Mouse (Mus musculus) left cerebral cortex, postnatal 36 days (tissue): ENCODE measurements around the gene Txndc17. TPM values are rescaled to one million over a fixed set of nuclear protein-coding genes. Genes with fewer than 3 reads are reported as not detected.
"Not testable (repeated sequence)": the region's sequence is repeated elsewhere in the genome, so short reads cannot be mapped to it uniquely, and the experiment has no call there.

Source experiments
- DNase-seq, 2 experiments: peaks; one replicate each; pipeline ENCODE4 v3.0.0; 2021 to 2022; ENCODE audit warnings: low spot score in 2 of 2, mixed read lengths in 1 of 2
- intact Hi-C: fragments of 180-260 bp; cut with DNase I; formaldehyde crosslinking; loops from one replicate; pipeline ENCODE4 v1.15.1; 2025
- total RNA-seq, 2 experiments: library from RNA; stranded (reverse); gene quantifications; 2 replicates each; pipeline ENCODE4 v1.2.3; 2021

The Txndc17 gene
- 10 to 100 TPM; 31.0 to 31.3 TPM for total RNA-seq

GRCm38 (mm10) chr11:72207204-72207833 lies at the start of gene Txndc17, which contains the start of gene 4933427D14Rik:
Gene Txndc17, plus strand, starts transcription at chr11:72207547.
Gene 4933427D14Rik, minus strand, starts transcription at chr11:72207459.
- intact Hi-C loops: loop anchor here (5.0 kb wide), 1 partner anchor 155 kb away; no protein-coding TSS in a partner anchor
- peak; percentile 91 to 92 for DNase-seq

DNA sequence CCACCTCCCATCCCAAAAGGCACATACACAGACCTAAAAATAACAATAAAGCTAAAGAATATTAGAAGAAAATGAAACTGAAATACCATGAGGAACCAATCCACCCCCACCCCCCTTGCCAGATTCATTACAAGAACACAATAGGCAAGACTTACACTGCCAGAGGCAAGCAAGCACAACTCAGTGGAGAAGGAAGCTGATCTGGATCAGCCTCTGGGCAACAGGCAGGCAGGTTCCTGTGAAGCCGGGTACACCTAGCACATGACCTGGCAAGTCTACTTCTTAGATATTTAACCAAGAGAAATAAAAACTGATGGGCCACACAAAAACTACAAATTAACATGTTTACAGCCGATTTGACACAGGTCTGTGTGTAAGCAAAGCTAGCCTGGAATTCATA lies 44.1 kb upstream of the Txndc17 start:
- DNase-seq: no peak
- intact Hi-C loops: no loop called here

- intact Hi-C loops: no loop called here
- DNase-seq: no peak
These were observed 37.5 kb upstream of the Txndc17 start for GRCm38 (mm10) chr11:72169871-72170270.

DNA sequence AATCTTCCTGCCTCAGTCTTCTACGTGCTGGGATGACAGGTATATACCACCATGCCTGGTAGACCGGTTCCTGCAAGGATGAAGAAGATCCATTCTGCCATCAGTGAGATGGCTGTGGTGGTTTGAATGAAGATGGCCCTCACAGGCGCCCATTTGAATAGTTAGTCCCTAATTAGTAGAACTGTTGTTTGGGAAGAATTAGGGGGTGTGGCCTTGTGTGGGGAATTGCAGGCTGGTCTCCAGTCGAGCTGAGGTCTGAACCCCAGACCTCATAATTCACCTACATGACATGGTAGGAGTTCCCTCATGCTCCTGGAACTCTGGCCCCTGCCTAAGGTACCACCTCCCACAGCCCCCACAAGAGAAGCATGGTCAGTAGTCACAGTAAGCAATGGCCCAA lies 35.4 kb upstream of the Txndc17 start:
- DNase-seq, intact Hi-C loops: not testable (repeated sequence)

DNA sequence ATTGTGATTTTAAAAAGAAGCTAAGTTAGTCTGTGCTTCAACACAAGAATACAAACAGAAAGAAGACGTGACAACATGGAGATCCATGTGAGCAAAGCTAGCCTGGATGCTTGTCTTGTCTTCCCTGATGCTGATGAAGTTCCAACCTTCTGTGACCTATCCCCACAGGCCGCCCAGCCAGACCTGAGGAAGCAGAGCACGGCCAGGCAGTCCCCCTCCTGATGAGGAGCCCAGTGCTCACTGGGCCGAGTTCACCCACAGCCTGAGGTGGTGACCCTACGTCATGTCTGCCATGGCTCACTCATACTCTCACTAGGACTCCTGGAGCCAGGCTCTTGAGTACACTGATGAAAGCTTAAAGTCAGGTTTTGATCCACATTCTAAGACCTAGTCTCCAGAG lies 33.8 kb upstream of the Txndc17 start:
- no peak for DNase-seq
- intact Hi-C loops: no loop called here

DNA sequence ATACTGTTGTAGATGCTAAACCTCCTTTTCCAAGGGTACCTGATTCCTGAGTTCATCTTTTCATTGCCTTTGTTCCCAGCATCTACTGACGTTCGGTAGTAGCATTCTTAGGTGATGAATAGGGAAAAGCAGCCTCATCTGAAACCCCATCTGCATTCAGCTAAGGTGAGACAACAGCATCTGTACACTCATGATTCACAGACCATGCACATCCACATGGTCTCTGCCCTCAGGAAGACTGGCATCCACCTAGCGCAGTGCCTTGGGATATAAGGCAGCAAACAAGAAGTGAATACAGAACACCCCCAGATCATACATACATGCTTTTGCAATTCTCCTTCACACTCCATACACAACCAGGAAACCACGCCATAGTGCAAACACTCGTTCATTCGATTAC lies 32.6 kb upstream of the Txndc17 start:
- no peak for DNase-seq
- intact Hi-C loops: no loop called here

GRCm38 (mm10) chr11:72175966-72176365 lies 31.4 kb upstream of the Txndc17 start:
- DNase-seq: no peak
- intact Hi-C loops: no loop called here

DNA sequence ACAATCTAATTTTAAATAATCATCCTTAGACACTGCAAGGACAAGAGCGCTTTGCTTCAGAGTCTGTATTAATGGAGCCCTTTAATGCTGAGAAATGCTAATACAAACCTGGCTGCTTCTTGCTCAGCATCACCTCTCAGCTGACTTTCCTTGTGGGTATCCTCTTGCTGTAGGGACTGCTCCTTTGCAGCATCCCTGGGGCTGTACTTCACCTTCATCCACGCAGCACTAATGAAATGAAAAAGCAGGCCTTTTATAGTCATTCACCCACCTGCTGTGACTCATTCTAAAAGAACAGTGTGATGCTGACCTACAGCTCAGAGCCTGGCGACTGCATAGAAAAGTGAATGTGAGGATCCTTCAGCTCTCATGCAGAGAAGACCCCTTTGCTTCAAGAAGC lies 30.8 kb upstream of the Txndc17 start:
- no peak for DNase-seq
- intact Hi-C loops: no loop called here

DNA sequence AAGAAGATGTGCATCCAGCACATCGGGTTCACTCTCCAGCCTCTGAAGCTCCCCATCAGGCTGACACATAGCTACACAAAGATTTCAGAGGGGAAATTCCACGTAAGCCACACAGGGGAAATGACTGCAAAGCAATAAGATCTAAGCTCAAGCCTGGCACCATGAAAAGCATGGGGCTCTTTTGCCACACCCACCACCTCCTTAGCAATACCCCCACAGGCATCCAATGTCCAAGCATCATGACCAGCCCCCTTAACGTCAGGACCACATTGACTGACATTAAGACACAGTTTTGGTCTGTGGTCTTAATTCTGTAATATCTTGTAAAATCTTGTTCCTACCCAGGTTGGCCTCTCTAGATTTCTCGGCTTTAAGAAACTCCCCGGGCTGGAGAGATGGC lies 26.8 kb upstream of the Txndc17 start:
- intact Hi-C loops: no loop called here
- DNase-seq: no peak

- intact Hi-C loops: no loop called here
- DNase-seq: no peak
These were observed 26.2 kb upstream of the Txndc17 start for GRCm38 (mm10) chr11:72181136-72181535.

DNA sequence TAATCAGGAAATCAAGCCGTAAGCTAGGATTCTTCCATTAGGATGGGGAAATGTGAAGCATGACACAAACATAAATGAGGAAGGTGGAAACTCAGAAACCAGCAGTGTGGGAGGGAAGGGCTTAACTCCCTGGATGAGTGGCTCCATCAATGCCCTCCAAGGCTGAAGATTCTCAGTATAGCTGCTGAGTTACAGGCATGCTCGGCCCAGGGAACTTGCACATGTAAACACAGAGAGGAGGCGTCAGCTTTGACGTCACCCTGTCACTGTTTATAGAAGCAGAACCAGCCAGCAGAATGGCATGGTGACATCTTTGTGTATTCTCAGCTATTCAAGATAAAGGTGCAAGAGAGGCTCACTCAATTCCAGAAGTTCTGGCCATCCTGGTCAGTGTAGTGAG lies 23.1 kb upstream of the Txndc17 start:
- DNase-seq: no peak
- intact Hi-C loops: no loop called here

- DNase-seq: no peak
These were observed 16.5 kb upstream of the Txndc17 start for GRCm38 (mm10) chr11:72190857-72191256.

GRCm38 (mm10) chr11:72194259-72194658 lies 13.1 kb upstream of the Txndc17 start:
- DNase-seq: no peak
- intact Hi-C loops: no loop called here

More at GRCm38 (mm10) chr11:72190857-72191256, 16.5 kb upstream of the Txndc17 start:
- intact Hi-C loops: no loop called here

GRCm38 (mm10) chr11:72196506-72196905 lies 10.8 kb upstream of the Txndc17 start:
- no peak for DNase-seq
- intact Hi-C loops: no loop called here

DNA sequence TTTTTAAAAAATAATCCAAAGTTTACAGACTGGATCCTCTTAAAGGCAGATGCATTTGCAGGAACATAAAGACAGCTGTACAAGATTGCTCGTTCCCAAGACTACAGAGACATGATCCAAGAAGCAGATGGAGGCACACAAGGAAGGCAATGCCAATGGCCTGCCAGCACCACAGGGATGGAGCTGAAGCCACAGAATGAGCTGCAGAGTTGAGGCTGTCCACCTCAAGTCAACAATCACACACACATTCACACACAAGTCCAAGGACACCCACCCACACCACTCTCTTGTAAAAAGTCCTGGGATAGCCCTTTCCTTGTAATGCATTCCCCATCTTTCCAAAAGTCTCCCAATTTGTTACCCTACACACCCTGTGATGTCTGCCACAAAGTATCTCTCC lies 3.9 kb upstream of the Txndc17 start:
- intact Hi-C loops: no loop called here
- DNase-seq: no peak

GRCm38 (mm10) chr11:72205256-72205655 lies 2.1 kb upstream of the Txndc17 start:
- intact Hi-C loops: loop anchor here (5.0 kb wide), 1 partner anchor 153 kb away; no protein-coding TSS in a partner anchor
- DNase-seq: no peak

GRCm38 (mm10) chr11:72206341-72207203 lies 775 bp upstream of the Txndc17 start, which contains the start of gene Gm43951:
Gene Gm43951, minus strand, starts transcription at chr11:72206840.
- peak; percentile 44 to 53 for DNase-seq
- intact Hi-C loops: loop anchor here (5.0 kb wide), 1 partner anchor 154 kb away; no protein-coding TSS in a partner anchor

DNA sequence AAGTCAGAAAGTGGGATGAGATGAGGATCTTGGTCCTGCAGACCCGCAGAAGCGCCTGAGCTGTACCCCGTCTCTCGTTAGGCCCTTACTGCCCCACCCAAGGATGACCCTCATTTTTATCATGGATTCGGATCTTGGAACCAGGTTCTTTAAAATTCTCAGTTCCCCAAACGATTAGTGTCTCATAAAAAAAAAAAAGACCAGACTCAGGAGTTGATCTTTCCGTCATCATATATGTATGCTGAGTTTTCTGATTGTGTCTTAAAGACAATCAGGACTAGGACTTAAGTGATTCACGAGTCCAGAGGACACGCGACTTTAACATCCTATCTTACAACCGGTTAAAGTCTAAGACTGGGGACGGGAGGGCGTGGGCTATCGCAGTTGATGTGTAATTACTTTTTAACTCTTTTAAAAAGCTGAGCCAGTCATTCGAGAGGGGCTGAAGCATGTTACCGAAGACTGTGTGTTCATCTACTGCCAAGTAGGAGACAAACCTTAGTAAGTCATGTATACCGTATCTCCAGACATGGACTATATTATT lies 559 bp downstream of the Txndc17 start:
- intact Hi-C loops: loop anchor here (5.0 kb wide), 1 partner anchor 156 kb away; no protein-coding TSS in a partner anchor
- no peak for DNase-seq

- intact Hi-C loops: no loop called here
These were observed 7.5 kb downstream of the Txndc17 start for GRCm38 (mm10) chr11:72214591-72215409.

More at GRCm38 (mm10) chr11:72214591-72215409, 7.5 kb downstream of the Txndc17 start:
- DNase-seq: peak; percentile 94 to 95
